In the genomic region with DNA sequence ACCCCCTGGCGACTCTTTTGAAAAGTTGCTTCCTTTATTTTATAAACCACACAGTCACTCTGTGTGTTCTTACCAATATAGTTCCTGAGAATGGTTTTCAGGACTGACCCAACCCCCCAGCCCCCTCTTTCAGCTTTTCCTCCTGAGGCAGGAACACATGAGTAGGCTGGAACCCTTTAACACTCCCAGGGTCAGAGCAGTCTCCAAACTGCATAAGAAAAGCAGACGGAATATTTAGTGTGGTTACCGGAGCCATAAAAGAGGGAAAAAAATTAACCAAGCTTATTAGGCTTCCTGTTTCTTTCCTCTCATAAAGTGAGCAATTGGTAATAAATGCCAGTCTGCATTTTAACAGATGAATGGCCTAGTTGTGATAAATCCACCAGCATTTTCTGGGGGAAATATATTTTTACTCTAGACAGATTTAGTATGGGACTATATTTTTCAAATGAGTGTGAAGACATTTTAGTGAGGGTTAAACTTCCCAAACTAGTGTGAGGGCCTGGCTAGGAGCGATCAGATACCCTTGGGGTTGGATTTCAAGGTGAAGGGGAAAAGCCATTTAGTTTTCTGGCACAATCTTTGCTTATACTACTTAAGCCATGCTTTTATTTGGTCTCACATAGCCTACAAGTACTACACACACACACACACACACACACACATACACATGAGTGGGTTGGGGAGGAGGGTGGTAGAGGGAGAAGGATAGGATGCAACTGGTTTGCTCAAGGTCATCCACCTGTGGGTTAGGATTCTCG, we compare ENCODE assay signal across 28 mouse cellular contexts. TPM values are rescaled to one million over a fixed set of nuclear protein-coding genes. Genes with fewer than 3 reads are reported as not detected.
DNase-seq lines count a peak whose midpoint lies in the region; ATAC-seq lines count a peak whose summit lies in the region.
"Had no signal": no experiment of that assay in that cellular context is flagged by ENCODE, and none has a peak within 500 bp of the region (broad histone marks: within the 10 kb centered on the region; RNA-seq: fewer than 3 reads in every experiment).

No protein-coding gene starts in this region.

- no peaks in the 10 kb centered on the region for H3K9me3 ChIP-seq in midbrain, embryonic 11.5 days (ENCODE audit: control insufficient read depth, low read length)
- no peaks in the 10 kb centered on the region for H3K9me3 ChIP-seq in midbrain, embryonic 13.5 days
- no peaks in the 10 kb centered on the region for H3K9me3 ChIP-seq in kidney, embryonic 15.5 days (replicated peaks)
- H3K9me3 ChIP-seq: embryonic facial prominence, embryonic 15.5 days; heart, embryonic 12.5 days; hindbrain, embryonic 12.5 days; midbrain, embryonic 12.5 days; neural tube, embryonic 12.5 days had no signal

- no peak overlapping the region for H3K27ac ChIP-seq in midbrain, embryonic 11.5 days (ENCODE audit: low read depth, low read length)
- H3K27ac ChIP-seq in midbrain, embryonic 13.5 days = no peak overlapping the region
- H3K27ac ChIP-seq in kidney, embryonic 15.5 days = peak overlapping the region; percentile 68
- H3K27ac ChIP-seq: embryonic facial prominence, embryonic 15.5 days; hindbrain, embryonic 12.5 days; midbrain, embryonic 12.5 days; neural tube, embryonic 12.5 days had no signal

- DNase-seq in midbrain, embryonic 11.5 days (ENCODE audit: low spot score, missing footprints) = peak; percentile 28
- peak; percentile 51 to 58 for DNase-seq in kidney, postnatal 36 days
- DNase-seq in heart, postnatal 36 days = no peak
- DNase-seq in liver = no peak
- no peak for DNase-seq in thymus, postnatal 4 days
- no peak for DNase-seq in retina, postnatal 1 day
- DNase-seq: adrenal gland, postnatal 36 days; cerebellum, adult 9-11 months; gastrocnemius, postnatal 25 days; heart, adult 18-20 months; heart, postnatal 10 days; lung, adult 18-20 months; lung, postnatal 10 days; right cerebral cortex, postnatal 25 days; spleen, adult 18-20 months; thymus, postnatal 14 days had no signal

- no peaks in the 10 kb centered on the region for H3K36me3 ChIP-seq in midbrain, embryonic 11.5 days (ENCODE audit: control insufficient read depth, insufficient read depth, low read length)
- H3K36me3 ChIP-seq in midbrain, embryonic 13.5 days = no peaks in the 10 kb centered on the region
- H3K36me3 ChIP-seq in kidney, embryonic 15.5 days = no peaks in the 10 kb centered on the region
- H3K36me3 ChIP-seq: embryonic facial prominence, embryonic 15.5 days; heart, embryonic 12.5 days; hindbrain, embryonic 12.5 days; midbrain, embryonic 12.5 days; neural tube, embryonic 12.5 days had no signal

- WGBS in midbrain, embryonic 11.5 days = 90% methylated on average over 5 of the region's 5 CpGs
- WGBS in midbrain, embryonic 13.5 days = 85% methylated on average over 5 of the region's 5 CpGs
- 41% methylated on average over 5 of the region's 5 CpGs for WGBS in kidney, embryonic 15.5 days

- H3K9ac ChIP-seq in midbrain, embryonic 11.5 days (ENCODE audit: low read length) = no peak overlapping the region
- H3K9ac ChIP-seq in midbrain, embryonic 13.5 days (replicated peaks) = no peak overlapping the region
- no peak overlapping the region for H3K9ac ChIP-seq in kidney, embryonic 15.5 days
- H3K9ac ChIP-seq: embryonic facial prominence, embryonic 15.5 days; heart, embryonic 12.5 days; hindbrain, embryonic 12.5 days; midbrain, embryonic 12.5 days; neural tube, embryonic 12.5 days had no signal

- intact Hi-C loops in heart, postnatal 36 days (cut with DNase I) = no loop called here

- H3K4me1 ChIP-seq in midbrain, embryonic 11.5 days (ENCODE audit: control insufficient read depth, insufficient read depth, low read length) = no peaks in the 10 kb centered on the region
- no peaks in the 10 kb centered on the region for H3K4me1 ChIP-seq in midbrain, embryonic 13.5 days (replicated peaks)
- no peaks in the 10 kb centered on the region for H3K4me1 ChIP-seq in kidney, embryonic 15.5 days
- H3K4me1 ChIP-seq: embryonic facial prominence, embryonic 15.5 days; heart, embryonic 12.5 days; hindbrain, embryonic 12.5 days; midbrain, embryonic 12.5 days; neural tube, embryonic 12.5 days had no signal

- ATAC-seq in midbrain, embryonic 11.5 days (ENCODE audit: low FRiP score) = no peak
- ATAC-seq in midbrain, embryonic 13.5 days = no peak
- peak; percentile 91 for ATAC-seq in kidney, embryonic 15.5 days (replicated peaks; ENCODE audit: low FRiP score)
- ATAC-seq: forebrain, embryonic 14.5 days; inflammation-experienced regulatory T-cells, adult 6 months had no signal

- no peak overlapping the region for H3K4me2 ChIP-seq in midbrain, embryonic 11.5 days
- H3K4me2 ChIP-seq in midbrain, embryonic 13.5 days (replicated peaks) = no peak overlapping the region
- H3K4me2 ChIP-seq in kidney, embryonic 15.5 days = no peak overlapping the region
- H3K4me2 ChIP-seq: embryonic facial prominence, embryonic 15.5 days; heart, embryonic 12.5 days; hindbrain, embryonic 12.5 days; liver, embryonic 11.5 days; midbrain, embryonic 12.5 days; neural tube, embryonic 12.5 days had no signal

- no peaks in the 10 kb centered on the region for H3K27me3 ChIP-seq in midbrain, embryonic 11.5 days (ENCODE audit: control insufficient read depth, insufficient read depth, low read length)
- H3K27me3 ChIP-seq in midbrain, embryonic 13.5 days = no peaks in the 10 kb centered on the region
- H3K27me3 ChIP-seq in kidney, embryonic 15.5 days = no peaks in the 10 kb centered on the region
- H3K27me3 ChIP-seq: embryonic facial prominence, embryonic 15.5 days; heart, embryonic 12.5 days; hindbrain, embryonic 12.5 days; midbrain, embryonic 12.5 days; neural tube, embryonic 12.5 days had no signal

- H3K4me3 ChIP-seq in midbrain, embryonic 11.5 days (ENCODE audit: low read depth, low read length) = no peak overlapping the region
- H3K4me3 ChIP-seq in midbrain, embryonic 13.5 days (replicated peaks) = no peak overlapping the region
- no peak overlapping the region for H3K4me3 ChIP-seq in kidney, embryonic 15.5 days (replicated peaks)
- H3K4me3 ChIP-seq: embryonic facial prominence, embryonic 15.5 days; heart, embryonic 12.5 days; hindbrain, embryonic 12.5 days; midbrain, embryonic 12.5 days; neural tube, embryonic 12.5 days had no signal

RNA-seq across cellular contexts. Expression of a gene that starts 49.0 kb away (rescaled TPM):
- polyA plus RNA-seq in midbrain, embryonic 11.5 days (2014; fragmentation: Nextera tagmentation; extraction: Ambion mirVana) = not detected in 2 replicates
- not detected in 2 replicates for polyA plus RNA-seq in midbrain, embryonic 13.5 days (2015; fragmentation: Nextera tagmentation; extraction: Ambion mirVana)
- polyA plus RNA-seq in kidney, embryonic 15.5 days (2015; fragmentation: Nextera tagmentation; extraction: Ambion mirVana) = not detected in 2 replicates
- not detected for total RNA-seq in heart, postnatal 36 days (2021)
- total RNA-seq: adrenal gland, postnatal 36 days; common myeloid progenitor, adult 5-6 weeks; gastrocnemius, postnatal 25 days; heart, adult 18-20 months; heart, postnatal 10 days had no signal
- polyA plus RNA-seq: embryonic facial prominence, embryonic 15.5 days; heart, embryonic 12.5 days; hindbrain, embryonic 12.5 days; liver, embryonic 11.5 days; midbrain, embryonic 12.5 days; neural tube, embryonic 12.5 days; testis, adult 2 months had no signal

Comparison
In these comparisons a context has a peak if more than half of its experiments do, and no peak if none do; other contexts are left out.
1. DNase-seq: peak in midbrain, embryonic 11.5 days (single experiment) and kidney, postnatal 36 days (2 of 2); none in heart, postnatal 36 days (0 of 2), liver (single experiment), thymus, postnatal 4 days (single experiment) and retina, postnatal 1 day (single experiment).